Mouse (Mus musculus) cerebellum, adult 11 months (tissue): ENCODE measurements around the gene 1700019D03Rik.
A peak's percentile ranks its signal among the peaks of the same experiment; 100 is the strongest.
"Not testable (repeated sequence)": the region's sequence is repeated elsewhere in the genome, so short reads cannot be mapped to it uniquely, and the experiment has no call there.

Experiments
- DNase-seq: peaks from one replicate; pipeline ENCODE4 v3.0.0; 2022

1700019D03Rik gene

DNA sequence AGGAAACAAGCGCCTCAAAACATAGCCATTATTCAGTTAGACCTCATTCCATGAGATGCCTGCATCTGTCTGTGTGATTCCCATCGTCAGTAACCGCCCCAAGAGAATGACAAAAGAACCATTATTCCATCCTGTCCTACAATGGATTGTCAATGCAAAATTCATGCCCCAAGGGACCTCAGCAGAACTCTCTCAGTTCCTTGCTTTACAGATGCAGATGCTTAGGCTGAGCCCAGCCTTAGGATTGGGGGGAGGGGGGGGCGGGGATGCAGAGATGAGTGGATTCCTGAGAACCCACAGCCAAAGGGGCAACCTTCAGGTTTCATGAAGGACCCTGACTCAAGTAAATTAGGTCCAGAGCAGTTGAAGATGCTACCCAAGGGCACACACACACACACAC lies 66.4 kb downstream of the 1700019D03Rik start:
- no peak for DNase-seq

DNA sequence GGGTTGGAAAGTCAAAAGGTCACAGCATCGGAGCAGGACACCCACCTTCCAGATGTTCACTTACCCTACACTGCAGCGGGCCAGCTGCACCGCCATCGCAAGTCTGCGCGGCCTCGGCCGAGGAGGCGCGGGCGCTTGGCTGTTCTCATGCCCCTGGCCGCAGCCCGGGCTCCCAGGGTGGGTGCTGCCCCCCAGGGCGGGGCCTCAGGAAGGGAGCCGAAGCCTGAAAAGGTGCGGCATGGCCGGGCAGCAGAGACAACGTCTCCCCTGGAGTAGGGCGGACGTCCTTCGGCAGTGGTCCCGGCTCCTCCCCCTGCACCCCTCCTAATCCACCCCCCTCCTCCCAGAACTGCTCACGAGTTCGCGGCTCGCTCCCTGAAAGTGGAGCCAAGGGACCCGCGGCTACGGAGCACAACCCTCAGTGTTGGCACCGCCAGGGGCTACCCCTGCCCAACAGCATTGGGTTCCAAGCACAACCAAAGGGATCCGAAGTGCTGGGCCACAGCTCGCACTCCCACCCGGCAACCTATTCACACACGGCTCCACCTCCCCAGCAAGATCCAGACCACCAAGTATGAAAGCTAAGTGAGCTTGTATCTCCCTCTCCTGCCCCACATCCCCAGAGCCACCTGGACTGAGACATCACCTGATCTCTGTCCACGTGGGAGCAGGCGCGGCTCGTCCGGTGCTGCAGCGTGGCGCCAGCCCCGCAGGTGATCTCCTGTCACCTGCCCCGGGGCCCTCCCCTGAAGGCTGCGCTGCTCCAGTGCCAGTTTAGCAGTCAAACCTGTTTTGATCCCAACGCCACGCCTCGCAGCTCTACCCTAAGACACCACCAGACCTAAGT lies 67.2 kb downstream of the 1700019D03Rik start:
- DNase-seq = peak; percentile 64

DNA sequence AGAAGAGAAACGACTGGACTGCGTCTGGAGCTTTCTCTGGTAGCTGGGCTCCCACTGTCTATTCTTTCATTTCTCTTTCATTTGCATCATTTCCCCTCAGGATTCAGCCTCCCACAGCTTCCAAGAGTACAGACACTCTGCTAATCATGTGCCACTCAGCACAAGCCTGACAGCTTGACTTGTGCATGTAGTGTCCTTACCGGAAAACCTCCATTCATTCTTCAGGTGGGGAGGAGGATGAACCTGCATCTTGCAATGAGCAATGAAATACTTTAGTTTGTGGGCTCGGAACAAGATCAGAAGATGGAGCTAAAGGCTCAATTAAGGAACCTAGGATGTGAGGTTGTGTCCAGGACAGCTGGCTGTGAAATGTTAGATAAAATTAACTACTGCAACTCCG lies 67.8 kb downstream of the 1700019D03Rik start:
- no peak for DNase-seq

DNA sequence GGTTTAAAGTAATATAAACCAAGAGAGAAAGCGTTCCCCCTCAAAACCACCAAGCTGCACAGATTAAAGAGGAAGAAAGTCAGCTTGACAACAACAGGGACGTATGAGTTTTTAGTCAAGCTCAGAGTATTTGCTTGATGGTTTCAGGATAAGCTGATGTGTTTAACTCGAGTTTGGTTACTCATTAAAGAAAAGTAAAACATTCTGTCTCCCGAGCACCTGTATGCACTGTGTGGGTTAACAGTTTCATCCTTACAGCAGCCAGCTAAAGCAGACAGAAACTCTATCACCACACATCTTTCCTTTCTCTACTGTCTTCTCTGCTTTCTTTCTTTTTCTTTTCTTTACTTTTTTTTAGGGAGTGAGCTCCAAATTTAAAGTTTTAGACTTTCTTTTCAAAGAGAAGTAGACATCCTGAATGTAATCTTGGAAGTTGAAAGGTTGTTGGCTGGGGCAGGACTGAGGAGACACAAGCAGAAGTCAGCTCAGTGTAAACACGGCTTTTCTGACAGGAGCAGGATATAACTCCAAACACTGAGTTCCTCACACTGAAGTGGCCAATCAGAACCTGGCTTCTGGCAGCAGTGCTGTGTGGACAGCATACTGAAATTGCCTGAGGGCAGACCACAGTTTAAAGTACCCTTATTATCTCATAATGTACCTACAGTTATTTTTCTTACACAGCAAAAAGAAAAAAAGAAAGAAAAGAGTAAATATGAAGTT lies 68.7 kb downstream of the 1700019D03Rik start:
- DNase-seq = no peak

DNA sequence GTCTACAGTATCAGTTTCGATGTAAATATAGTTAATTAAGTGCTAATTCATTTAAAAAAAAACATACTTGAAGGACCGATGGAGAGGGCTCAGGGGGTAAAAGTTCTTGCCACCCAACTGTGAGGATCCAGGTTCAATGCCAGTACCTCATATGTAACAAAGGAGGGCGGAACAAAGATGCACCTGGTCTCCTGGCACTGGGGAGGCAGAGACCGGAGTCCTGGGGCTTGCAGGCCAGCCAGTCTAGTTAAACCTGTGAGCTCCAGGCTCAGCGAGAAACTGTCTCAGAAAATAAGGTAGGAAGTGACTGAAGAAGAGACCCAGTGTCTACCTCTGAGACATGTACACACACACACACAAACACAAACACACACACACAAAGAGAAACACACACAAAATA lies 72.1 kb downstream of the 1700019D03Rik start:
- DNase-seq = peak; percentile 33

DNA sequence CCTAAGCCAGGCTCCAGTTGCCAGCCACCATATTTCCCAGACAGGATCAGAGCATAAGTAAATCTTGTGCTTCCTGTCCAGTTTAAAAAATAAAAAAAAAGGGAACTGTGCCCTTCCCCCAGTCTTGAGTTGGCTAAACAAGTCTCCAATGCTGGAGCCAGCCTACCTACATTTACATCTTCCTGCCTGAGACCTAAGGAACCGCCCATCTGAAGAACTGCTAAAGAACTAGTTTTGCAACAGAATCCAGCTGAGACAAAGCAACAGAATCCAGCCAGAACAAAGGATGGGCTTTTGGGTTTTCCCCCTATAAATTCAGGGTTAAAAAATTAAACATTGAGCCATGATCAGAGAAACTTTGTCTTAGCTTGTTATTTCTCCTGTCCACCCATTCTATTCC lies 81.0 kb downstream of the 1700019D03Rik start:
- no peak for DNase-seq

DNA sequence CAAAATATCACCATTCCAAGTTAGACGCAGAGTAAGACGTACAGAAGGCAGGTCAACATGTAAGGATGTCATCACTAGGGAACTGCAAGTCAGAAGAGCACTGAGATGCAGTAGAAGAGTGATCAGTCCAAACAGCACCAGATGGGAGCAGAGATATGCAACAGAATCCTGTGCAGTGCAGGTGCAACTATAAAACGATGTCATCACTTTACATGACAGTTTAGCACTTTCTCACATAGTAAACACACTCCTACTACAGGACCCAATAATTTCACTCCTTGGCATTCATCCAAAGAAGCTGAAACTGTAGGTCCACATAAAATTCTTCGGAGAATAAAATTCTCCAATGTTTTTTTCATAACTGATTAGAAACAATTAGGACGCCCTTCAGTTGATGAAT lies 85.5 kb downstream of the 1700019D03Rik start:
- DNase-seq = no peak

DNA sequence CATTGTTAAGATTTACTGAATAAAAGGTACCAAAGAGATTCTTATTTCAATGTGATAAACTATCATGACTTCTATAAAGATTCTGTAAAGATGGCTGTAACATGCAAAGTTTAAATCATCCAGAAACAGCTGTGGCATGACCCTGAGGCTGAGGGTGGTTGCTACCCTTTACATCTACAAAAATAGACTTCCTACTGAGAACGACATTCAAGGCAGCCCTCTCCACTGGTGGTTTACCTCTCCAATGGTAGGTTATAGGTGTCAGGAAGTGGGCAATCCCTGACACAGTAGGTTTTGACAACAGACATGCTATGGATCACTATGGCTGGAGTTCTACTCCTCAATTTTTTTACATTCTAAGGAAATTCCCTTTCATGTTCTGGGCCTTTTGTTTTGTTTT lies 95.5 kb downstream of the 1700019D03Rik start:
- not testable (repeated sequence) for DNase-seq

DNA sequence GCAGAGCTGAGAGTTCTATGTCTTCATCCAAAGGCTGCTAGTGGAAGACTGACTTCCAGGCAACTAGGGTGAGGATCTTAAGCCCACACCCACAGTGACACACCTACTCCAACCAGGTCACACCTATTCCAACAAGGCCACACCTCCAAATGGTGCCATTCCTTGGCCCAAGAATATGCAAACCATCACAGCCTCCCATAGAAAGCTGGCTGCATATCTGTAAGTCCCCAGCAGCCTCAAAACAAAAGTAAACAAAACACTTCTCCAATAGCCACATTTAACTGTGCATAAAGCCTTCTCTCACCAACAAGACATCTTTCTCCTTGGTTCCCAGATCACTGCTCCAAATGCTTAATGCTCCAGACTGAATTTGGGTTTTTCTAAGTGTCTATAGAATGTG lies 101.1 kb downstream of the 1700019D03Rik start:
- not testable (repeated sequence) for DNase-seq

DNA sequence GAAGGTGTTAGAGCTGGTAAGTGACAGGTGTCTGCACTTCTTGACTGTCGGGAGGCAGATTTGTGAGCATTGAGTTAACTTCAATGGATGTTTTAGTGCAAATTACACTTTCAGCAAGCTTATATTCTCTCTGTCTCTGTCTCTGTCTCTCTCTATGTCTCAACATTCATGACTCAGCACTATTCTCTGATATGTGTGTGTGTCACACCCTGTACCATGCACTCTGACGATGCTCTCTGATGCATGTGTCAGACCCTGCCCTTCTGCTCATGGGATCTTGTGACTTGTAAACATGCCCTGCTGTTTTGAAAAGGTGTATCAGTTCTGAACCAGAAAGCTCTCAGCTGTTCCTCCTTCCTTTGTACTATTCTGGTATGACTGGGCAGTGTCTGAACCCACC lies 103.3 kb downstream of the 1700019D03Rik start:
- DNase-seq = no peak

DNA sequence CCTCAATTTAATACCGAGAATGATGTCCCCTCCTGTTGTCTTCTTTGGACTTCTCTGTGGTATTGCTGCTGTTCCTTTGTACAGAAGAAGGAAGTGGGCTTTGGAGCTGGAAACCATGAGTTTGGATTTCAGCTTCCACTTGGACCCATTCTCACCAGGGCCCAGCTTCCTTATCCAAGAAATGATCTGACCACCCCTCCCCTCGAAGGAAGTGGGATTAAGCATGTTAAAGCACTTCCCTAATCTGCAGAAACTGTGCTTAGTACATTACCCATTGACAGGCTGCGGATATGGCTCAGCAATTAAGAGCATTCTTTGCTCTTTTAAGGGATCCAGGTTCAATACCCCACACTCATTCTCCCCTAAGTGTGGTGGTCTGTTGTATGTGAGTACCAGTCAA lies 110.2 kb downstream of the 1700019D03Rik start:
- DNase-seq = no peak

DNA sequence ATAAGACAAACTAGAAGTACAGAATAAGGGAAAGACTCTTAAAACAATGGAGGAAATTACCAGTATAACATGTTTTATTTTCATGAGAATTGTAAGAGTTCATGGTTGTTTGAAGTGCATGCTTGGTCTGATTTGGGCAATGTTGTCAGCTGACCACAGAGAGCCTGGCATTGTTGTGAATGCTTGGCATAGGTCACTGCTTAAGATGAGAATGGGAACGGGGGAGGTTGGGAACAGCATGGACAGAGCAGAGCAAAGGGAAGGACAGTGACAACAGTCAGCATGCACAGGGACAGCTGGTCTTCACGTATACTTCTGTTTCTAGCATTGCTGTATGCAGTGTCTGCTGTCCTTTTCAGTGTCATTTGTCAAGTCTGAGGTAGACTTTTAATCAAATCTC lies 135.8 kb downstream of the 1700019D03Rik start:
- no peak for DNase-seq
